Mouse (Mus musculus) spleen, embryonic (tissue): ENCODE results near the gene Ndufab1.
"Not testable (repeated sequence)": the region's sequence is repeated elsewhere in the genome, so short reads cannot be mapped to it uniquely, and the experiment has no call there.

Experiments used
- CTCF ChIA-PET: fragments of 350-600 bp; sonication (Branson Sonifier 250); formaldehyde crosslinking; loops from one replicate; lab custom pipeline; 2022; lab: Charles Lee

Gene Ndufab1

DNA sequence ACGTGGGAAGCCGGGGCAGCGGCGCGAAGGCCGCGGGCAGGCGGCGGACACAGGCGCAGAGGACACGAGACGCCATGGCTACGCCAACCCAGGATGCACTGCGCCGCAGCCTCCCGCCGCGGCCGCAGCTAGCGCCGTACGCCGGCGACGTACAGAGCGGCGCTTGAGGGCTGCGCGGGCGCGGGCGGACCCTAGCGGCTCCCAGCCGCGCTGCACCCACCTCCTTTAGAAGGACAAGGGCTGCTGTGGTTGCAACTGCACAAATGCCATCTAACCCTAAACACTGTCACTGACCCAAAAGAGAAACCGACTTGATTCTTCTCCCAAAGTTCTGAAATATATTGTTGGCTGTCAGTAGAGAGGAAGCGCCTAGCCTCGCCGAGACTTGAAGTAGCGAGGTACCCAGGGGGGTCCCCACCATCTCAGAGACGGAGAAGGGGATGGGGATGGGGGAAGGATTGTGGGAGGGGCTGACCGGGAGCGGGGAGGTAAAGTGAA is at the start of gene Ndufab1:
TSS of gene Ndufab1 (minus strand) at position 140 of the 498 bp plus-strand sequence.
- CTCF ChIA-PET: no interaction called here

DNA sequence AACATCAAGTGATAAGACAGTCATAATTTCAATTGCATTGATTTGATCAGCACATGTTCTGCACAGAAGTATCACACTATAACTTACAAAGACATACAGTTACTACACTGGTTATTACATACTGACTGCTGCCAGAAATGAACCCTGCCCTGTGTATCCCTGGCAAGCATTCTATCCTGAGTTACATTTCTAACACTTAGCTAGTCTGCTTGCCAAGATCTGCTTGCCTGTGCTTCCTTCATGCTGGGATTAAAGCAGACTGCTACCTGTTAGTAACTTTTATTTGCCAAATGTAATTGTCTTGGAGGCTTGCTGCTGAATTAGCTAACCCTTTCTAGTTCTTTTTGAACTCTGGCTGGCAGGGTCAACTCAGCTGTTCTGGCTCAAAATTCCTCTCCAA is 39.3 kb upstream of the Ndufab1 start:
- CTCF ChIA-PET: no interaction called here

DNA sequence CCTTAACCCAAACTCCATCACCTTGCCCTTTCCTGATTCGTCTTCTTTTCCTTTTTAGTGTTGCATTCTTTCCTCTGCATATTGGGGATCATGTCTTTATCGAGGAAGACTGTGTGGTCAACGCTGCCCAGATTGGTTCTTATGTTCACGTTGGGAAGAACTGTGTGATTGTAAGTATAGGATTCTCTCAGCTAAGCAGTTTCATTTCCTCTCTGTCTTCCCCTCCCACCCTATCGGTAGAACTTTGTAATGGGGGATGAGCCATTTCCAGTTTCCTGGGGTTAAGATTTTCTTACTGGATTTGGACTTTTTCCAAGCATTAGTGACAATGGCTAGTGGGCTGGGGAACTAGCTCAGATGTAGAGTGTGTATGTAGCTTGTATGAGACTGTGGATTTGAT is 36.5 kb upstream of the Ndufab1 start:
- CTCF ChIA-PET: no interaction called here

DNA sequence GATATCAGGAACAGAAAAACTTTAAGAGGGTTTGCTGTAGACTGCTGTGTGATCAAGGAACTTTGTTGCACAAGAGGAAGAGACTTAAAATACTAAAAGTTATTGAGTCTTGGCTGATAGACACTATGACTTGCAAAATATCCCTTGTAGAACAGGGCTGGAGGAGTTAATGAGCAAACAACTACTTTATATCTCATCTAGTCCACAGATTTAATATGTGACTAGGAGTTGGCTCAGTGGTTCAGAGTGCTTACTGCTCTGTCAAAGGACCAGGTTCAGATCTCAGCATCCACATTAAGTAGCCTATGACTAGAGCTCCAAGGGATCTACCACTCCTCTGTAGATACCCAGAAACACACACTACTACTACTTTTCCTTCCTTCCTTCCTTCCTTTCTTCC is 35.4 kb upstream of the Ndufab1 start:
- CTCF ChIA-PET: no interaction called here

DNA sequence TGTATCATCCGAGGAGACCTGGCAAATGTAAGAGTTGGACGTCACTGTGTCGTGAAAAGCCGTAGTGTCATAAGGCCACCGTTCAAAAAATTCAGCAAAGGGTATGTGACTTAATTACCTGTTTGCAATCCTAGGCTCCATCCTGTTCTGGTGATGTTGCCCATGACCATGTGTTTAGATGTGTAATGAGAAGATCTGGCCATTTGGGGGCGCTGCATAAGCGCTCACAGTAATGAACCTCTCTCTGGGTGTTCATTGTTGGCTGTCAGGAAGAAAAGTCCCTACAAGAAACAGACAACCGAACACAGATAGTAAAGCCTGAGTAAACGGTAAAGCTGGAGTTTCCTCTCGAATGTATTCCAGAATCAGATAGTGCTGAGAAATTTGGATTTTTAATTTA is 33.4 kb upstream of the Ndufab1 start:
- CTCF ChIA-PET: no interaction called here

DNA sequence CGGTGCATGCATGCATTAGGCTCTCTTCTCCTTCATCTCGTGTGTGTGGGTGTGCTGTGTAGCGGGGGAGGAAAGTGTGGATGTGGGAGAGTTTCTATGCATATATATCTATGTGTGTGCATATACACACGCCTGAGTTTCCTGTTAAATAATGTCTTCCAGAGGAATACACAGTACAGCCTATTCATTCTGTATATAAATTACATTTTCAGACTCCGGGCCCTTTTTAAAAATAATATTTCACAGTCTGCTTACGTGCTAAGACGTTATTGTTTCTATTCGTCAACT is 31.6 kb upstream of the Ndufab1 start:
- CTCF ChIA-PET: no interaction called here

DNA sequence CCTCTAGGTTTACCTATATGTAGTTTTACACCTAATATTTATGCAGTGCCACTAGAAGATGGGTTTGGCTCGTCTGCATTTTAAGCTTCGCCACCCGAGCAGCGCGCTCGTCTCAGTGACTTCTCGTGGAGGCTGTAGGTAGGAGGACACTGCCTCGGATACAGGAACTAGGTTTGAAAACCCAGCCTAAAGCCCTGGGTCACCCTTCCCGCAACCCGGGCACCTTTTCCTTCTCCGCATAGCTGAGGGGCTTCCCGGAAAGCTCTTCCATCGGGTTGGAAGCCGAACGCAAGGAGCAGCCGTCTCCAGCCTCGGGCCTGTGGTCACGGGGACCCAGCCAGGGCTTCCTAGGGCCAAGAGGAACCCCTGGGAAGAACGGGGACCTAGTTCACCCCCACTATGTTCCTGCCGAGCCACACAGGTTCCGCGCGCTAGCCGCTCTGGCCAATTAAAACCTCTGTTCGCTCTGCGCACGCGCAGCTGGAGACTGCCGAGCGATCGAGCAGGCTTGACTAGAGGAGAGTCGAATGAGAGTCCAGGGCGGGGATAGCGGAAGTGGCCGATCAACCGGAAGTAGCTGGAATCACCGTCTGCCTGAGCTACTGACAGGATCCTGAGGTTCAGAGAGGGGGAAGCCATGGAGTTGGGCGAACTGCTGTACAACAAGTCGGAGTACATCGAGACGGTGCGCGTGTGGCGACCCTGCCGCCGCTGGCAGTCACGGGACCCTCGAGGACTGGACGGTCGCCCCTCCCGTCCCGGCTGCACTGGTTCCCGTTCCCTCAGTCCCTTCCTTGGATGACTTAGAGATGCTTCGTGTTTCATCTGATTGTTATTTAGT is 31.0 kb upstream of the Ndufab1 start, which contains the start of the genes Palb2 and Dctn5:
TSS of gene Palb2 (minus strand) at position 489 of the 841 bp plus-strand sequence.
TSS of gene Dctn5 (plus strand) at position 545 of the 841 bp plus-strand sequence.
- CTCF ChIA-PET: no interaction called here

DNA sequence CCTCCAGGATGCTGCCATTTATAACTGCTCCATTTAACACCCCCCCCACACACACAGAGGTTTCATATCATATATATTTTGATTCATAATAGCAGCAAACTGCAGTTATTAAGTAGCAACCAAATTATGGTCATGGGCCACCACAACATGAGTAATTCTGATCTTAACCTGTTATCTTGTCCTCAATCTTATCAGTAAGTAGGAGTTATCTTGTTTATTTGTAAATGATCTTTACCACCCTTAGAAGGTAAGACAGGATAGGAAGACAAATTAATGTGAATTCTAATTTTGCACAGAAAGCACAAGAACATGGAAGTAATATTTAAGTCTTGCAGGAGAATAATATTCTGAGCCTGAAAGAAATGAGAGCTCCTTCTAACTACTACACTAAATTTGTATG is 30.1 kb upstream of the Ndufab1 start:
- CTCF ChIA-PET: no interaction called here

DNA sequence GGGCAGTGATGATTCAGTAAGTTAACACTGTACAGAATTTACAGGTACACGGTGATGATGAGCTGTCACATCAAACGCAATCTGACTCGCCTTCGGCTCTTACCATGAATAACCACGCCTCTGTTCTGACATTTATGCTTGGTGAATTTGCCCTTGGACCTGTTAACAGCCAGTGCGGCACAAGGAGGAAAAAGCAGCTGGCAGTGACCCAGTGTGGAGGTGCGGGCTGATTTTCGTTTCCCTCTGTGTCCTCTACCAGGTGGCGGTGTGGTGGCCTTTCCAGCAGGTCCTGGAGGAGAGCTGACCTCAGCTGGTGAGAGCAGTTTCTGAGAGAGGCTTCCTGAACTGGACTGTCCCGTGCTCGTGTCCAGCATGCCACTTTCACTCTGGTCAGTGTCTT is 25.3 kb upstream of the Ndufab1 start:
- CTCF ChIA-PET: no interaction called here

DNA sequence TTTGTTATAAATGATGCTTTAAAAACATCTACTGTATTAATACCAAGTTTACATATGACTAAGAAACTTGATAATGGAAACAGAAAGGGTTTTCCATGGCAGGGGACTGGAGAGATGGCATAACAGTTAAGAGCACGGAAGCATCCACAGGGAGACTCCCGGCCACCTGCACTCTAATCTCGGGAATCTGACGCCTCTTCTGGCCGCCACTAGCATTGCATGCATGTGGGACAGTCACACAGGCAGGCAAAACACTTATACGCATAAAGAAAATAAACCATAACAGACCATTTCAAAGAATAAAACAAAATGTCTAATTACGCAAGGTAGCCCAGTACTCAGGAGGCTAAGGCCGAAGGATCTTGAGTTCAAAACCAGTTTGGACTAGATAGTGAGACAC is 23.9 kb upstream of the Ndufab1 start:
- CTCF ChIA-PET: no interaction called here

DNA sequence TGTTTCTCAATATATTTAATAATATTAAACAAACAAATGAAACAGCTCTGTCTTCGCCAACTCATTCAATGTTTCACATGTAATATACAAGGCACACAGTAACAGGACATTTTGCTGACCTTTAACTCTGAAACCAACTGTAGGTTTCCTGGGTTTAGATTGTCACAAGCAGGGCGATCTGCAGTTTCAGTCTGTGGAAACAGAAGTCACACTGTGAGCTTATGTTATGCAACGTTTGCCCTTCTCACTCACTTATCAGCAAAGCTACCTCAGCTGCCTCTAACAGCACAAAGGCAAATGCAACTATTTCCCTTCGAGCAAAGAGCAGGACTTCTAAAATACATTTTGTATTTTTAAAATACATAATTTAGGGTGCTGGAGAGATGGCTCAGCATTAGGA is 21.8 kb upstream of the Ndufab1 start:
- CTCF ChIA-PET: no interaction called here

DNA sequence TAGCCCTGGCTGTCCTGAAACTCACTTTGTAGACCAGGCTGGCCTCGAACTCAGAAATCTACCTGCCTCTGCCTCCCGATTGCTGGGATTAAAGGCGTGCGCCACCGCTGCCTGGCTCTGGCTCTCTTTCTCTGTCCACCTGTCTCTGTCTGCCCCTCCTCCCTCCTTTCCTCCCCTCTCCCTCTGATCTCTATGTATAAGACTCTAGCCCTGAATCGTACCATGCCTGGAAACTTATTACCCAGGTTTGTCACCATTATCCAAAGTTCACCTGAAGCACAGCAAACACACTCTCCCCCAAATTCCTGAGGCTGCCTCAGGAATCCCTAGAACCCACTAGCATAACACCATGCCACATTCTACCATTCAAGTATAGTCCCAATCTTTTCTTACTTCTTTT is 6.5 kb upstream of the Ndufab1 start:
- CTCF ChIA-PET: no interaction called here

DNA sequence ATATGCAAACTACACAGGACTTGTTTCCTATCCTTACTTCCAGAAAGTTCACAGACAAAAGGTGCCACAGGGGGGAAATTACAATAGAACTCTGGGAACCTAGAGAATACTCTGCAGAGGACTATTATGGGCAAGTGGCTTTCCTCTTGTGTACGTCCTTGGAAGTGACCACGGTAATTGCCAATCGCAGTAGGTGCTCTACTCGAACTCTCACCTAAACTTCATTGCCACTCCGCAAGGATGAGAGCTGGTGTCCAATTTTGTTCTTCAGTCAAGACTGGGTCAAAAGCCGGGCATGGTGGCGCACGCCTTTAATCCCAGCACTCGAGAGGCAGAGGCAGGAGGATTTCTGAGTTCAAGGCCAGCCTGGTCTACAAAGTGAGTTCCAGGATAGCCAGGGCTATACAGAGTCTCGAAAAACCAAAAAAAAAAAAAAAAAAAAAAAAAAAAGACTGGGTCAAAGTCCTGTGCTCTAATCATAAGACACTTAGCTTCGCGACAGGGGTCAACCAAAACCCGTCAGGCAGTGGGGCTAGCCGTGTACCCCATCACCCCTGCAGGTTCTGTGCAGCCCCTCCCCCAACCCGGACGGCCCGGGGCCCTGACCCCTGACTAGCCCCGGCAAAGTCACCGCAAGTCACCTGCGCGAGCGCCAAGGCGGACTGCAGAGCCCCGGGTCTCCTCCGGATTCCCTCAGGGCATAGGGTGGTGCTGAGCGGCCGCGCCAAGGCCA is 506 bp downstream of the Ndufab1 start:
- CTCF ChIA-PET: not testable (repeated sequence)

DNA sequence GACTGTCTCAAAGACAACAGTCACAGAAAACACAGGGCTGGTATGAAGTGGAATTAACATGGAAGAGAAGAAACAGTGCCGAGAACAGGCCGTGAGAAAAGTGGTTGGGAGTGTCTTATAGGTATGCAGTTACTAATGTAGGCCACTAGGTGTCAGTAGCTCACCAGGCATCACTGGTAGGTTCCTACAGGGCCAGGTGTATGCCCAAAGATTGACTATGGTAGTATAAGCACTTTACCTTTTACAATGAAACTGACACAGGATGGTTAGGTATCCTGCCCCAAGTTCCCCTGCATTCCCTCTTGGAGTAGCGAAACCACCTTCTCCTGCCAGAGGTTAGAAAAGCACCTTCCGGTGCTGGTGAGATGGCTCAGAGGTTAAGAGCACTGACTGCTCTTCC is 2.5 kb downstream of the Ndufab1 start:
- CTCF ChIA-PET: interaction anchor here (0.6 to 0.9 kb wide), 2 partner anchors 48 to 142 kb away, joined by 3 to 9 read pairs; no protein-coding TSS in a partner anchor

DNA sequence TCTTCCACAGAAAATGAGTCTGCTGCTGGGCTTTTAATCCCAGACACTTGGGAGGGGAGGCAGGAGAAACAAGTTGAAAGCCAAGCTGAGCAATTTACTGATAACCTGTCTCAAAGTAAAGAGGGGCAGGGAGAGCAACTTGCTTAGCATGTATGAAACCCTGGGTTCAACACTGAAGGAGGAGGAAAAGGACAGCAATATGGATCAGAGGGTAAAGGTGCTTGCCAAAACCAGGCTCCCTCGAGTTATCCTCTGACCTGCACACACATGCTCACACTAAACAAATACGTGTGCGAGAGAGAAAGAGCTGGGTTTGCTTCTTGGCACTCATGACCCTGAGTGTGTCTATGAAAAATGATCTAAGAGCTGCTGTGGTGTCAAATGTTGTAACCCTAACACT is 3.7 kb downstream of the Ndufab1 start:
- CTCF ChIA-PET: no interaction called here

DNA sequence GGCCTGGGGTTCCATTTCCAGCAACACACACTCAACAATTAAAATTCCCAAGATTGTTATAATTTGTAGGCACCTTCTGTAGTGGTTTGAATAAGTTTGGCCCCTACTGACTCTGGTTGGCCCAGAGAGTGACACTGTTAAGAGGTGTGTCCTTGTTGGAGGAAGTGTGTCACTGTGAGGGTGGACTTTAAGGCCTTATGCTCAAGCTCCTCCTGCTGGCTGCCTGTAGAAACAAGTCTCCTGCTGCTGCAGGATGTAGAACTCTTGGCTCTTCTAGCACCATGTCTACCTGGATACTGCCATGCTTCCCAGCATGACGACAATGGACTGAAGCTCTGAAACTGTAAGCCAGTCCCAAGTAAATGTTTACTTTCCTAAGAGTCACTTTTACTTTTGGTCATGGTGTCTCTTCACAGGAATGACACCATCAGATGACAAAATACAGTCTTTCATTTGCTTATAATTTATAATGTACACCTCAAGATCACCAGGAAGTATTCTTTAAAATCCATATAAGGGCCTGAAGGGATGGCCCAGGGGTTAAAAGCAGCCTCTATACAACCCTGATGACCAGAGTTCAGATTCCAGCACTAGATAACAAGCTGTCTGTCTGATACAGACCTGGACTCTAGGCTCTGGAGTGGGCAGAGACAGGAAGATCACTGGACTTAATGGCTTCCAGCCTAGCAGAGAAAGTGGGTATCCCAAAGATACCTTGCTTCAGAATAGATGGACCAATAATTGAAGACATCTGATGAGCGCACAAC is 6.9 kb downstream of the Ndufab1 start:
- CTCF ChIA-PET: no interaction called here

DNA sequence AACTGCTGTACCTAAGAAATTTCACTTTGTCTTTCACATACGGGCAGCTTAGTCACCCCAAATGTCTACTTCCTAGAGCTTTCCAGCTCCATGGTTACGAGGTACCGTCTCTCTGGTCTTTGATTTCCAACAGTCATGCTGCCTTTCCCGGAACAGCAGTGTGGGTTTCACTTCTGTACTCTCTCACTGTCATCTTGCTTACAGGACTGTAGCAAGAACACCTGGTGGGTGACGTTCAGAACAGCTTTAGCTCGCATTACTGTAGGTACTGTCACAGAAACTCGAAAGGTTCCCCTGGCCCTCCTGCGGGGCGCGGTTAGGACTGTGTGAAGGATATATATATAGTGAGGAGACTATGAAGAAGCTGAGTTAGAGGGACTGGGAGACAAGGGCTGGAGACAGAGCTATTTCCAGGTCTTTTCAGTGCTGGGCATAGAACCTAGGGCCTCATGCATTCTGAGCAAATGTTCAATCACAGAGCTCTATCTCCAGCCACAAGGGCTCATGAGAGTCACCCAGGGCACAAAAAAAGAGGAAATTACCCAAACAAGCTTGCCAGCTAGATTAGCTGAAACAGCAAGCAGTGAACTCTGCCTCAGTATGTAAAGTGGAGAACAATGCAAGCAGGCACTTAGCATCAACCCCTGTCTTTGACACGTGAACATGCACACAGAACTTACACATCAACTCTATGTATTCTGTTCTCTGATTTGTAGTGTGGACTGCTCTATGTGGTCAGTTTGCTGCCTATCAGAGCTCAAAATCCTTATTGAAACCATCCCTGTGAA is 14.3 kb downstream of the Ndufab1 start:
- CTCF ChIA-PET: no interaction called here

DNA sequence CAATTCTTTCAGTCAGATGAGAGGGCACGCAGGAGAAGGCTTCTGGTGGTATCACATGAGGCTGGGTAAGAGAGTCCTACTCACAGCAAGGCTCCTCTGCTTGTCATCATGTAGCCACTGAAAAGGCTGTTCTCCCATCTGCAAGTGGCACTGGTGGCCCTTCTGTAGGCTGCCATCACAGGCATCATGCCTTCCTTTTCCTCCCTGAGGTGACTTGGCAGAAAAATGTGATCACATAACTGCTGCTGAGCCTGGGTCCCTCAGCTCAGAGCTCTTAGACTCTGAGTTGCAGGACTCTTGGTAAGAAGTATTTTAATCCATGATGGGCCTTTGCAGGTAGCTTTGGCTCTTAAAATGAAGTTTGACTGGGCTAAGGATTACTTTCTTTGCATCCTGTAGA is 20.6 kb downstream of the Ndufab1 start:
- CTCF ChIA-PET: no interaction called here

DNA sequence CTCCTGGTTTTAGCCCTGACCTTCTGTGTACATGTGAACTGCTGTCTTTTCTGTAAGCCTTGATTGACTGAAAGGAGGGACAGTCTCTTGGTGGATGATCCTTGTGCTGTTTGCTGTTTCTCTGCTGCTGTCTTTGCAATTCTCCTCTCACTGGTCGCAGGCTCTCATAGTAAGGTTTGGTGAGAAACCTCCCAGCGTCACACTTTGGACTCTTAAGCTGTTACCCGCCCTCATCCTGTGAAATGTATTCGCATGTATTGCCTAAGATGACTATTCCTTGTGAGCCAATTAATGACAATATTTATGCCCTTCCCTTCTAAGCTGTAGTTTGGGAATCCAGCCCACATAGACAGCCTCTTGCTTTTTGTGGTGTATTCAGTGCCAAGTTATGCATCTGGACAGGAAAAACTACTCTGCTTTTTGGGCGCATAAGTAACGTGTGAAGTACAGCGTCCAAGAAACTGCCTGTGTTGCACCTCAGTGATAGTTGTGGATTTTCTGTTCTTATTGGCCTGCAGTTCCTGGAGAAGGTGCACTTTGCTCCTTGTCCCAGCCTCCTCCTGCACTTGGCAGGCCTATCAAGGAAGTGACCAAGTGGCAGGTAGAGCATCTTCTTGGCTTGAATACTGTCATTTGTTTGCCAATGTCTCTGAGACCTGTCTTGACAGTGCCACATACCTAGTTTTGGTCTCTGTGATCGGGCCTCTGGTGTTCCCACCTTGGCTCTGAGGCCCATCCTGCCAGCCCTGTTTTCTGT is 21.7 kb downstream of the Ndufab1 start:
- CTCF ChIA-PET: no interaction called here

DNA sequence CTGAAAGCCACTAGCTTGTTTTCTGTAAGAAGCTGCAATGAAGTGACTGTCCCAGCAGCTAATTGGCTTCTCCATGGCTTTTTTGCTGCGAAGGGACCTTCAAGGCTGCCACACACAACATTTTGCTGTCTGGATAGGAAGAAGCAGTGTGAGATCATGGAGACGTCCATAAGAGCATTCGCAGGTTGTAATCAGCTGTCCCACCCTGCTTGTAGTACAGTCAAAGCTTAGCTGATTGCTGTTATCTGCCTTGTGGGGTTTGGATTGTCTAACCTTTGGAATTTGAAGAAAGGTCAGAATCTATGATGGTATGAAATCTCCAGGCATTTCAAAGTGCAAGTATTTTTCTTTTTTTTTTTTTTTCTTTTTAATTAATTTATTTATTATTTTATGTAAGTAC is 27.3 kb downstream of the Ndufab1 start:
- CTCF ChIA-PET: no interaction called here
